Mouse (Mus musculus) hindbrain, embryonic 13.5 days (tissue): ENCODE results near the gene Dnaic1. TPM values are rescaled to one million over a fixed set of nuclear protein-coding genes. Genes with fewer than 3 reads are reported as not detected.
A peak's percentile ranks its signal among the peaks of the same experiment; 100 is the strongest.

Experiments used
- ATAC-seq: fragments of 200-750 bp; cut with Nextera tagmentation; 2 replicates; pipeline ENCODE4 v1.8.0; 2017; ENCODE audit warnings: moderate TSS enrichment; ENCODE audit not compliant: low FRiP score
- H3K27ac ChIP-seq: fragments of 300-500 bp; sonication (generic); 2 replicates; pipeline ENCODE4 v1.5.1; 2015; ENCODE audit warnings: inconsistent platforms, mild to moderate bottlenecking, moderate library complexity
- H3K27me3 ChIP-seq: fragments of 300-500 bp; sonication (generic); 2 replicates; pipeline ENCODE4 v1.6.1; 2015; ENCODE audit warnings: mild to moderate bottlenecking, inconsistent platforms
- H3K36me3 ChIP-seq: fragments of 300-500 bp; sonication (generic); 2 replicates; pipeline ENCODE4 v1.6.1; 2015; ENCODE audit warnings: mild to moderate bottlenecking, inconsistent platforms
- H3K4me1 ChIP-seq: fragments of 300-500 bp; sonication (generic); replicated peaks from 2 replicates; pipeline ENCODE4 v1.6.1; 2015; ENCODE audit warnings: inconsistent platforms
- H3K4me2 ChIP-seq: fragments of 300-500 bp; sonication (generic); 2 replicates; pipeline ENCODE4 v1.6.1; 2015; ENCODE audit warnings: inconsistent platforms, mild to moderate bottlenecking, moderate library complexity
- H3K4me3 ChIP-seq: fragments of 300-500 bp; sonication (generic); 2 replicates; pipeline ENCODE4 v1.5.1; 2015; ENCODE audit warnings: mild to moderate bottlenecking, inconsistent platforms
- H3K9ac ChIP-seq: fragments of 300-500 bp; sonication (generic); 2 replicates; pipeline ENCODE4 v1.6.1; 2015; ENCODE audit warnings: mild to moderate bottlenecking, inconsistent platforms
- H3K9me3 ChIP-seq: fragments of 300-500 bp; sonication (generic); 2 replicates; pipeline ENCODE4 v1.6.1; 2016; ENCODE audit warnings: inconsistent platforms
- WGBS: fragments of 180-500 bp; shearing (Covaris S2); methylation state at CpG from one replicate; pipeline ENCODE4 v1.1.7; 2015; 5-methylcytosine and 5-hydroxymethylcytosine counted together
- polyA plus RNA-seq: library from polyadenylated mRNA; unstranded; fragments of >200 nt; fragmentation: Nextera tagmentation; extraction: Ambion mirVana; gene quantifications from 2 replicates; pipeline ENCODE4 v1.2.1, GENCODE M21; 2015

Dnaic1 gene
- 3.2 and 5.0 TPM in 2 replicates for polyA plus RNA-seq

DNA sequence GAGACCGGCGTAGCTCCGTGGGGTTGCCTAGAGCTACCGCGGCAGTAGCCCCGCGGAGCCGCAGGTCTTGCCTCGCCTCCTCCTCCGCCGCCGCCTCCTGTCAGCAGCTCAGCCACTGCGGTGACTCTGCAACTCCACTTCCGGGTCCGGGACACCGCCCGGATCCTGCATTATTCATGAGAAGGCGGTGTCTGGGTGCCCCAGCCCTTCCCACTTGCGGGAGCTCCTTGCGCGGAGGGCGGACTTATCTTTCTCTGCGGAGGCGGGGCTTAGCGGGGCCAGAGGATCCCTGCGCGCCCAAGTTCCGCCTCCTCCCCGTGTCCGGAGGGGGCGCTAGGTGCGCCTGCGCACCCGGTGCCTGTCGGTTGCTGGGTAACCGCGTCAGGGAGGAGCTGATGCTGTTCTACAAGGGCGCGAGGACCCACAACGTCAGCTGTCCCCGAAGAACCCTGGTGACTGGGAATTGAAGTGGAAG is at the start of gene Dnaic1, which contains the start of gene Fam219a:
Gene Dnaic1, plus strand, starts transcription at position 365 of the 475 bp plus-strand sequence.
Gene Fam219a, minus strand, starts transcription at position 128 of the 475 bp plus-strand sequence.
- Histone ChIP-seq H3K27ac (peak within 1 kb of the TSS; percentile 97), H3K4me3 (peak within 1 kb of the TSS; percentile 80), H3K4me2 (peak within 1 kb of the TSS; percentile 85), H3K36me3 (no peaks in the 10 kb centered on the region), H3K27me3 (no peaks in the 10 kb centered on the region), H3K9ac (peak within 1 kb of the TSS; percentile 93), H3K4me1 (peaks cover 53% of the 10 kb centered on the region), H3K9me3 (no peaks in the 10 kb centered on the region)
- WGBS: under 1% methylated on average over 41 of the region's 41 CpGs
- peak; percentile 98 for ATAC-seq

DNA sequence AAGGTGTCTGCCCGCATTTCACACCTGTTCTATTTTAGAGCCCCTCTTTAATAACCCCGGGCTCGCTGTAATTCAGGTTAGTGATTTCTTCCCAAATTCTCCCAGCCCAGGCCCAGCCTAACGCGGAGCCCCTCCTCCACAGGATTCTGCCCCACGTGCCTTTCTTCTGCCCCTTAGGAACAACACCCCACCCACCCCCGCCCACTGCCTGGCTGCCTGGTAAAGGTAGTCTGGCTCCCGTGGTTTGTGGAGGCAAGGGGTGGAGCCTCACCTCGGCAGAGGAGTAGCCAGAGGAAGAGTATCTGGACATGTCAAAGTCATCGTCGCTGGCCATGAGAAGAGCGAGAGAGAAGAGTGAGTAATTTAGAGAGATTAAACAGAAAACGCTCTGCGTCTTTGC is 48.9 kb upstream of the Dnaic1 start:
- H3K27ac ChIP-seq: no peak overlapping the region
- peaks cover 5% of the 10 kb centered on the region; the same call in 1 of the 2 replicates for H3K4me1 ChIP-seq
- ATAC-seq: no peak
- peaks cover 34% of the 10 kb centered on the region for H3K36me3 ChIP-seq
- no peaks in the 10 kb centered on the region for H3K27me3 ChIP-seq
- H3K4me3 ChIP-seq: no peak overlapping the region
- no peak overlapping the region for H3K4me2 ChIP-seq
- H3K9ac ChIP-seq: no peak overlapping the region
- no peaks in the 10 kb centered on the region for H3K9me3 ChIP-seq
- 54% methylated on average over 14 of the region's 14 CpGs for WGBS

DNA sequence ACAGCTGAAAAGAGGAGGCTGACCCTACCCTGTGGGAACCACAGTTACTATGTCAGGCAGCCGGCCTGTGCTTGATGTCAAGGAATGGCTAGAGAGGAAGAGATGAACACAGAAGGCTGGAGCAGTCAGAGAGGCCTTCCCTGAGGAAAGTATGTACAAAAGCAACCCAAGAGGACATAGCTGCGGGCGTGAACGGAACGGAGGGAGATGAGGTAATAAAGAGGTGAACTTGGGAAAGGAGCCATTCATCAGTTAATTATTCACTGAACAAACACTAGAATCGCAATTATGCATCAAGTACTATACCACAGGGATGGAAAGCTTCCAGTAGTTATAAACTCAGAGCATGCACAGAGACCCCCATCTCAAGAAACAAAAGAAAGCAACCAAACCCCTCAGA is 47.4 kb upstream of the Dnaic1 start:
- no peaks in the 10 kb centered on the region for H3K27me3 ChIP-seq
- no peak for ATAC-seq

DNA sequence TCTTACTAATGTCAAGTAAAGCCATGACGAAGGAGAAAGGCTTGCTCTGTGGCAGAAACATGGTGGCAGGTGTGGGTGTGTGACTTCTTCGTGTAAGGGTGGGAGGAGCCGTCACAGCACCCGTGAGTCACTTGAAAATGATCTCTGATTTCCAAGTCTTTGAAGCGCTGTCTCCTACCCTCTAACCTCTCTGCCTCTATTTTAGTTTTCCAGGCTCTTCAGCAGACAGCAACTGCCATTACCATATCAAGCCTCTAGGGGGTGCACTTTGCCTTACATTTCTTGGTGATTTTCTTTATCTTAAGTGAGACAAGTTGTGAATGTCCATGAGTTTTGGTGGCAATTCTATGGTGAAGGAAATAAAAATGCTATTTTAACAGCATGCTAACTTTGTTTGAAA is 46.8 kb upstream of the Dnaic1 start:
- ATAC-seq: no peak
- Histone ChIP-seq H3K27ac (no peak overlapping the region), H3K36me3 (peaks cover 34% of the 10 kb centered on the region), H3K9me3 (no peaks in the 10 kb centered on the region), H3K4me2 (no peak overlapping the region), H3K27me3 (no peaks in the 10 kb centered on the region), H3K4me3 (no peak overlapping the region), H3K9ac (no peak overlapping the region), H3K4me1 (peaks cover 24% of the 10 kb centered on the region)
- 63% methylated on average over 5 of the region's 5 CpGs for WGBS

More for the DNA sequence above, 47.4 kb upstream of the Dnaic1 start:
- H3K4me1 ChIP-seq: peaks cover 18% of the 10 kb centered on the region
- H3K27ac ChIP-seq: no peak overlapping the region
- H3K4me3 ChIP-seq: no peak overlapping the region
- H3K4me2 ChIP-seq: no peak overlapping the region
- 86% methylated on average over 6 of the region's 6 CpGs for WGBS
- no peak overlapping the region for H3K9ac ChIP-seq
- peaks cover 34% of the 10 kb centered on the region for H3K36me3 ChIP-seq
- no peaks in the 10 kb centered on the region for H3K9me3 ChIP-seq

DNA sequence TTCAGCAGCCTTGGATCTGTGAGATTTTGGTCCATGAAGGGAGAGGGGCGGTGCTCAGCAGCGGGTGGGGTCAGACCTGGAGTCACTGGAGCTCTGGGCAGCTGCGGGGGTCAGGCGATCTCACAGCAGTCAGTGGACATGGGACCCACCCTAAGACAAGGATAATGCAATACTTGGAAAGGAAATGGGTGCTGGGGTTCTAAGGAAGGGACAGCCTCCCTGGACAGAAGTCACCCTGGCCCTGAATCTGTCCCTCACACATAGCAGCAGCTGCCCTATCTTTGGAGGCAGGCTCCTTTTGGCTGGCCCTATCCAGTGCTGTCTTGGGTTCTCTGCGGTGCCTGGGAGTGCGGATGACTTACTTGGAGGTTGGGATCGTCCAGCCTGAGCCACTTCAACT is 45.7 kb upstream of the Dnaic1 start:
- WGBS: 79% methylated on average over 7 of the region's 7 CpGs

DNA sequence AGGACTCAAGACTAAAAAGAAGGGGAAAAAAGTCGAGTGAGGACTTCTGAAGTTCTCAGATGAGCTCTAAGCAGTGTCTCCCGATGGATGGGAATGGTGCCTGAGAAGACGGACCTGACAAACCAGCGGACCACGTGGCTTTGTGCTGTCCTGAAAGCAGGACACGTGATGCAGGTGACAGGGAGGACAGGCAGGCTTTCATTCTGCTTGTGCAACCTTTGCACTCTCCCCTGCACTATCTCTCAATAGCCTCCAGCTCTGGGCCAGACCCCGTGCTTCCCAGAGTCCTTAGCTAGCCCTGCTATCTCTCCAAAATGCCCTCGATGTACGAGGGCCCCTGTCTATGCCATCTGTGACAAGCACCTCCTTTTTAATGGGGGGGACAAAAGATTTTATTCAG is 44.7 kb upstream of the Dnaic1 start:
- Histone ChIP-seq H3K36me3 (peaks cover 16% of the 10 kb centered on the region), H3K9ac (no peak overlapping the region), H3K9me3 (no peaks in the 10 kb centered on the region), H3K4me2 (no peak overlapping the region), H3K4me1 (peaks cover 40% of the 10 kb centered on the region), H3K4me3 (no peak overlapping the region), H3K27ac (no peak overlapping the region), H3K27me3 (no peaks in the 10 kb centered on the region)
- WGBS: 71% methylated on average over 9 of the region's 9 CpGs
- ATAC-seq: no peak

More for the DNA sequence above, 45.7 kb upstream of the Dnaic1 start:
- Histone ChIP-seq H3K36me3 (peaks cover 26% of the 10 kb centered on the region), H3K9ac (no peak overlapping the region), H3K4me3 (no peak overlapping the region), H3K27ac (no peak overlapping the region), H3K4me2 (no peak overlapping the region), H3K4me1 (peaks cover 35% of the 10 kb centered on the region), H3K9me3 (no peaks in the 10 kb centered on the region), H3K27me3 (no peaks in the 10 kb centered on the region)
- ATAC-seq: no peak

DNA sequence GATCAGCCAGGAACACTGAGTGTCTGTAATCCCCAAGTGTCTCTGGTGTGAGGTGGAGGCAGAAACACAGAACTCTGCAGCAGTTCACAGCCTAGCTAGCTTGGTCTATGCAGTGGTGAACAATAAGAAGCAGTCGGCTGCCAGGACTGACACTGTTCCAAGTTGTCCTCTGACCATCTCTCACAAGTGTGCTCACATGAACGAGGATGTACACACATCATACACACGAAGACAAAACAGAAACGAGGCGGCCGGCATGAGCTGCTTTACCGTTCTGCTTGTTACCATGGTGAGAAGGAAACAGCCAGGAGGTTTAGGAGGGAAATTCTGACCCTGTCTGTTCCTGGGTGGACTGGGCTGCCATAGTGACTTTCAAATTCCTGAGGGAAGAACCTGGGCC is 43.0 kb upstream of the Dnaic1 start:
- 11% methylated on average over 7 of the region's 7 CpGs for WGBS
- H3K4me3 ChIP-seq: no peak overlapping the region
- 0 out of 2 replicates have a peak overlapping the region, but pooled peaks have one; percentile 13 for H3K4me2 ChIP-seq
- peaks cover 51% of the 10 kb centered on the region for H3K4me1 ChIP-seq
- peak overlapping the region; percentile 61 for H3K9ac ChIP-seq
- peak overlapping the region; percentile 50 for H3K27ac ChIP-seq
- peak; percentile 22; the same call in 1 of the 2 replicates for ATAC-seq
- H3K36me3 ChIP-seq: peaks cover 7% of the 10 kb centered on the region
- H3K27me3 ChIP-seq: no peaks in the 10 kb centered on the region
- H3K9me3 ChIP-seq: no peaks in the 10 kb centered on the region

- no peak overlapping the region for H3K4me3 ChIP-seq
- peak overlapping the region; percentile 50 for H3K27ac ChIP-seq
- 0 out of 2 replicates have a peak, but pooled peaks have one; percentile 5 for ATAC-seq
- H3K9ac ChIP-seq: peak overlapping the region; percentile 61
- 6% methylated on average over 13 of the region's 13 CpGs for WGBS
- H3K27me3 ChIP-seq: no peaks in the 10 kb centered on the region
- peak overlapping the region; percentile 13; the same call in 1 of the 2 replicates for H3K4me2 ChIP-seq
- H3K9me3 ChIP-seq: no peaks in the 10 kb centered on the region
- H3K36me3 ChIP-seq: peaks cover 4% of the 10 kb centered on the region; the same call in 1 of the 2 replicates
- peaks cover 56% of the 10 kb centered on the region for H3K4me1 ChIP-seq
These were observed 42.5 kb upstream of the Dnaic1 start for GRCm38 (mm10) chr4:41527076-41527475.

- ATAC-seq: no peak
- Histone ChIP-seq H3K27me3 (no peaks in the 10 kb centered on the region), H3K4me1 (peaks cover 59% of the 10 kb centered on the region), H3K9ac (peak overlapping the region; percentile 29; the same call in 1 of the 2 replicates), H3K9me3 (no peaks in the 10 kb centered on the region), H3K27ac (peak overlapping the region; percentile 61), H3K4me3 (no peak overlapping the region), H3K36me3 (peaks cover 4% of the 10 kb centered on the region; the same call in 1 of the 2 replicates), H3K4me2 (no peak overlapping the region)
- 12% methylated on average over 8 of the region's 8 CpGs for WGBS
These were observed 41.6 kb upstream of the Dnaic1 start for GRCm38 (mm10) chr4:41527996-41528395.

GRCm38 (mm10) chr4:41532420-41532819 is 37.2 kb upstream of the Dnaic1 start:
- Histone ChIP-seq H3K4me2 (no peak overlapping the region), H3K9ac (no peak overlapping the region), H3K4me3 (no peak overlapping the region), H3K9me3 (no peaks in the 10 kb centered on the region), H3K36me3 (0 out of 2 replicates have a peak, but pooled peaks cover under 1% of the 10 kb centered on the region), H3K27me3 (no peaks in the 10 kb centered on the region), H3K4me1 (peaks cover 43% of the 10 kb centered on the region), H3K27ac (no peak overlapping the region)
- no peak for ATAC-seq
- 41% methylated on average over 6 of the region's 6 CpGs for WGBS

- WGBS: 74% methylated on average over 5 of the region's 5 CpGs
- Histone ChIP-seq H3K4me2 (no peak overlapping the region), H3K36me3 (peaks cover 11% of the 10 kb centered on the region; the same call in 1 of the 2 replicates), H3K27ac (no peak overlapping the region), H3K27me3 (no peaks in the 10 kb centered on the region), H3K9ac (no peak overlapping the region), H3K4me1 (peaks cover 24% of the 10 kb centered on the region), H3K4me3 (no peak overlapping the region), H3K9me3 (no peaks in the 10 kb centered on the region)
- ATAC-seq: no peak
These were observed 34.7 kb upstream of the Dnaic1 start for GRCm38 (mm10) chr4:41534866-41535265.

GRCm38 (mm10) chr4:41542136-41542535 is 27.4 kb upstream of the Dnaic1 start:
- WGBS: 68% methylated on average over 8 of the region's 8 CpGs
- peak overlapping the region; percentile 71 for H3K27ac ChIP-seq
- no peak overlapping the region for H3K4me2 ChIP-seq
- no peak for ATAC-seq
- peaks cover 11% of the 10 kb centered on the region; the same call in 1 of the 2 replicates for H3K36me3 ChIP-seq
- no peak overlapping the region for H3K4me3 ChIP-seq
- H3K9ac ChIP-seq: no peak overlapping the region
- no peaks in the 10 kb centered on the region for H3K9me3 ChIP-seq
- H3K4me1 ChIP-seq: peaks cover 40% of the 10 kb centered on the region
- no peaks in the 10 kb centered on the region for H3K27me3 ChIP-seq

- no peaks in the 10 kb centered on the region for H3K36me3 ChIP-seq
- 0 out of 2 replicates have a peak overlapping the region, but pooled peaks have one; percentile 58 for H3K27ac ChIP-seq
- H3K4me2 ChIP-seq: no peak overlapping the region
- H3K27me3 ChIP-seq: no peaks in the 10 kb centered on the region
- H3K4me1 ChIP-seq: peaks cover 47% of the 10 kb centered on the region
- WGBS: 25% methylated on average over 8 of the region's 8 CpGs
- ATAC-seq: 0 out of 2 replicates have a peak, but pooled peaks have one; percentile 24
- H3K4me3 ChIP-seq: no peak overlapping the region
- no peak overlapping the region for H3K9ac ChIP-seq
- H3K9me3 ChIP-seq: no peaks in the 10 kb centered on the region
These were observed 23.6 kb upstream of the Dnaic1 start for GRCm38 (mm10) chr4:41545985-41546384.
